Mouse (Mus musculus): Measurements from ENCODE around the gene Arid3a. TPM values are rescaled to one million over a fixed set of nuclear protein-coding genes. Genes with fewer than 3 reads are reported as not detected.

The Arid3a gene
- polyA plus RNA-seq, 1 experiment from 2014 or later = 5.3 TPM

DNA sequence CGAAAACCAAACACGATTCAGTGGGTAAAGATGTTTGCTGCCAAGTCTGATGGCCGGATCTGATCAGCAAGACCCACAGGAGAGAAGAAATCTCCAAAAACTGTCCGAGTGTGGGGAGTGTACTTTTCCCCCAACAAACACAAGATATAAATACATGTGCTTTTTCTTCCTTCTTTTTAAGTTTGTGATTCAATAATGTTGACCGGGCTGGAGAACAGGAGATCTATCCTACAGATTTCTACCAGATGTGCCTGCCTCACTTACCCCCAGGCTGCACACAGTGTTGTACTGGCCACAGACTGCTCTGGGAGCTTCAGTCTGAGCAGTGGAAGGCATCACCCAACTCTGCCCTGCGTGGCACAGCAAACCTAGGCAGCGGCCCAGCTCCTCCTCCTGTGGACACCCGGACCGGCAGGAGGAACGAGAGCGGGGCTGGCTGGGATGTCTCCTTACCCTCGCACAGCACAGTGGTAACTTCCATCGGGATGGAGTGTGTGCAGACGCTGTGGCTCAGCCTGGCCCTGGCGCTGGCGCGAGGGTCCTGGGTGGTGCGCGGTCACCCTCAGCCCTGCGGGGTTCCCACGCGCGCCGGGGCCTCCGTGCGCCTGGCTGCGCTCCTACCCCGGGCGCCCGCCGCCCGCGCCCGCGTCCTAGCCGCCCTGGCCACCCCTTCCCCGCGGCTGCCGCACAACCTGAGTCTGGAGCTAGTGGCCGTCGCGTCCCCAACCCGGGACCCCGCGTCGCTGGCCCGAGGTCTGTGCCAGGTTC, 43.8 kb downstream of the Arid3a start, which contains the start of gene Grin3b:
Gene Grin3b (plus strand): TSS at position 301 of the 768 bp plus-strand sequence.
- peaks cover 58% of the 10 kb centered on the region for H3K36me3 ChIP-seq
- no peaks in the 10 kb centered on the region for H3K9me3 ChIP-seq
- H3K4me3 ChIP-seq = peak within 1 kb of the TSS; percentile 63
- H3K27ac ChIP-seq = peak within 1 kb of the TSS; percentile 48
- WGBS = 5% methylated on average over 39 of the region's 47 CpGs
- H3K4me1 ChIP-seq = peaks cover 18% of the 10 kb centered on the region
- peak within 1 kb of the TSS; percentile 98 for H3K4me2 ChIP-seq
- peaks cover 15% of the 10 kb centered on the region for H3K27me3 ChIP-seq
- H3K9ac ChIP-seq = peak within 1 kb of the TSS; percentile 83
- ATAC-seq (ENCODE audit: insufficient number of reproducible peaks, insufficient read depth, low FRiP score, low TSS enrichment, low read depth) = no peak

DNA sequence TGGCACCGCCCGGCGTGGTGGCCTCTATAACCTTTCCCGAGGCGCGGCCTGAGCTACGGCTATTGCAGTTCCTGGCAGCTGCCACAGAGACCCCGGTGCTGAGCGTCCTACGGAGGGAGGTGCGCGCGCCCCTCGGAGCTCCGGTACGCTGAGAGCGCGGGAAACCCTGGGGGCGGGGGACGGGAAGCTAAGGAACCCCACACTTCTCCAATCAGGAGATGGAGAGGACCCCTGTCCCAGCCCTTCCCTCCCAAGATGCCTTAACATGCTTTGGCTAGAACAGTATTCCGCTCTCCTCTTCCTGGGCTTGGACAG, 44.3 kb downstream of the Arid3a start:
- Histone ChIP-seq H3K4me2 (peak overlapping the region; percentile 98), H3K4me3 (peak overlapping the region; percentile 63), H3K27ac (peak overlapping the region; percentile 48), H3K9me3 (no peaks in the 10 kb centered on the region), H3K27me3 (peaks cover 15% of the 10 kb centered on the region), H3K36me3 (peaks cover 58% of the 10 kb centered on the region), H3K9ac (peak overlapping the region; percentile 83), H3K4me1 (peaks cover 18% of the 10 kb centered on the region)
- ATAC-seq (ENCODE audit: insufficient number of reproducible peaks, insufficient read depth, low FRiP score, low TSS enrichment, low read depth) = no peak
- WGBS = 2% methylated on average over 21 of the region's 21 CpGs

GRCm38 (mm10) chr10:79972831-79973230, 46.0 kb downstream of the Arid3a start:
- peaks cover 18% of the 10 kb centered on the region for H3K4me1 ChIP-seq
- peak overlapping the region; percentile 4; the same call in 1 of the 2 replicates for H3K9ac ChIP-seq
- H3K4me3 ChIP-seq = no peak overlapping the region
- ATAC-seq (ENCODE audit: insufficient number of reproducible peaks, insufficient read depth, low FRiP score, low TSS enrichment, low read depth) = no peak
- WGBS = 67% methylated on average over 14 of the region's 14 CpGs
- peaks cover 58% of the 10 kb centered on the region for H3K36me3 ChIP-seq
- H3K27me3 ChIP-seq = peaks cover 15% of the 10 kb centered on the region
- no peaks in the 10 kb centered on the region for H3K9me3 ChIP-seq
- no peak overlapping the region for H3K27ac ChIP-seq
- H3K4me2 ChIP-seq = no peak overlapping the region

- 90% methylated on average over 21 of the region's 21 CpGs for WGBS
- no peak overlapping the region for H3K4me3 ChIP-seq
- peaks cover 15% of the 10 kb centered on the region for H3K27me3 ChIP-seq
- H3K36me3 ChIP-seq = peaks cover 60% of the 10 kb centered on the region
- H3K9ac ChIP-seq = no peak overlapping the region
- no peak overlapping the region for H3K4me2 ChIP-seq
- no peaks in the 10 kb centered on the region for H3K9me3 ChIP-seq
- peaks cover 18% of the 10 kb centered on the region for H3K4me1 ChIP-seq
- no peak for ATAC-seq (ENCODE audit: insufficient number of reproducible peaks, insufficient read depth, low FRiP score, low TSS enrichment, low read depth)
- no peak overlapping the region for H3K27ac ChIP-seq
Measured at GRCm38 (mm10) chr10:79974087-79974486, 47.2 kb downstream of the Arid3a start.

DNA sequence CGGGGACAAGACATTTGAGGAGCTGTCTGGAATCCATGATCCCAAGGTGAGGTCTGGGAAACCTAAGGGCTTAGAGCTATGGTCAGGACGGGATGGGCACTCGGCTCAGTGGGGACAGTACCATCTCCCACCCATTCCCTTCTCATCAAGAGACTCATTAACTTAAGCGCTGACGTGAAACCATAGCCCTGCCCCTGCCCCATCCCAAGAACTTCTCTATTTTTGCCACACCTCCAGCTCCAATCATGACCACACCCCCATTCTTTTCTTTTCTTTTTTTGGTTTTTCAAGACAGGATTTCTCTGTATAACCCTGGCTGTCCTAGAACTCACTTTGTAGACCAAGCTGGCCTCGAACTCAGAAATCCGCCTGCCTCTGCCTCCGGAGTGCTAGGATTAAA, 47.8 kb downstream of the Arid3a start:
- H3K27ac ChIP-seq = no peak overlapping the region
- no peak overlapping the region for H3K4me2 ChIP-seq
- H3K4me3 ChIP-seq = no peak overlapping the region
- no peak for ATAC-seq (ENCODE audit: insufficient number of reproducible peaks, insufficient read depth, low FRiP score, low TSS enrichment, low read depth)
- WGBS = 86% methylated on average over 8 of the region's 8 CpGs
- peaks cover 15% of the 10 kb centered on the region for H3K27me3 ChIP-seq
- H3K9ac ChIP-seq = no peak overlapping the region
- peaks cover 66% of the 10 kb centered on the region for H3K36me3 ChIP-seq
- peaks cover 18% of the 10 kb centered on the region for H3K4me1 ChIP-seq
- H3K9me3 ChIP-seq = no peaks in the 10 kb centered on the region

DNA sequence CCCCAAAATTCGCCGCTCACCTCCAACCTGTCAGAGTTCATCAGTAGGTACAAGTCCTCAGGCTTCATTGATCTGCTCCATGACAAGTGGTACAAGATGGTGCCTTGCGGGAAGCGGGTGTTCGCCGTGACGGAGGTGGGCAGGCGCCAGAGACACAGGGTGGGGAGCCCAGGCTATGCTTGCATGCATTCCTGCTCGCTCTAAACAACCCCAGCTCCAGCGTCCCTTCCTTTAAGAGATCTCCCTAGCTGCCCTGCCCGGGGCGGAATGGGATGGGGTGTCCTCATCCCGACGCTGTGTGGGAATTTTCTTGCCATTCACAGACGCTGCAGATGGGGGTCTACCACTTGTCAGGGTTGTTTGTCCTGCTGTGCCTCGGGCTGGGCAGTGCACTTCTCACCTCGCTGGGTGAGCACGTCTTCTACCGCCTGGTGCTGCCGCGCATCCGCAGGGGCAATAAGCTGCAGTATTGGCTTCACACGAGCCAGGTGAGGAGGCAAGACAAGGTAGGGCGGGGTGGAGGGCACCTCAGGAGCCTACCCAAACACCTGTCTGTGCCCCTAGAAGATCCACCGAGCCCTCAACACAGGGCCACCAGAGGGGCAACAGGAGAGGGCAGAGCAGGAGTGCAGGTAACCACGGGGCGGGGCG, 49.4 kb downstream of the Arid3a start:
- Histone ChIP-seq H3K36me3 (peaks cover 70% of the 10 kb centered on the region), H3K4me1 (peaks cover 4% of the 10 kb centered on the region), H3K27ac (no peak overlapping the region), H3K9ac (no peak overlapping the region), H3K27me3 (peaks cover 8% of the 10 kb centered on the region), H3K4me3 (no peak overlapping the region), H3K9me3 (no peaks in the 10 kb centered on the region), H3K4me2 (no peak overlapping the region)
- ATAC-seq (ENCODE audit: insufficient number of reproducible peaks, insufficient read depth, low FRiP score, low TSS enrichment, low read depth) = no peak
- WGBS = 87% methylated on average over 28 of the region's 28 CpGs

DNA sequence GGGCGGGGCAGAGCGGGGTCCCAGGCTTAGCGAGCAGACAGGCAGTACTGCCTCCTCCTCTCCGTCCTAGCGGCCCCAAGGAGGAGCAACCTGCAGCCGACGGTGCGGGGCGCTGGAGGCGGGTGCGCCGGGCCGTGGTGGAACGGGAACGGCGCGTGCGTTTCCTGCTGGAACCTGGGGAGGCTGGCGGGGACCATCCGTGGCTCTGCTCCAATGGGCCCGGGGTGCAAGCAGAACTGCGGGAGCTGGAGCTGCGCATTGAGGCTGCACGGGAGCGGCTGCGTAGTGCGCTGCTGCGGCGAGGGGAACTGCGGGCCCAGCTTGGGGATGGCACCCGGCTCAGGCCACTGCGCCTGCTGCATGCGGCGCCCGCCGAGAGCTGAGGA, 49.9 kb downstream of the Arid3a start:
- no peak for ATAC-seq (ENCODE audit: insufficient number of reproducible peaks, insufficient read depth, low FRiP score, low TSS enrichment, low read depth)
- H3K9ac ChIP-seq = no peak overlapping the region
- H3K27me3 ChIP-seq = peaks cover 3% of the 10 kb centered on the region
- peaks cover 75% of the 10 kb centered on the region for H3K36me3 ChIP-seq
- no peak overlapping the region for H3K27ac ChIP-seq
- 76% methylated on average over 31 of the region's 36 CpGs for WGBS
- no peak overlapping the region for H3K4me2 ChIP-seq
- peaks cover 4% of the 10 kb centered on the region for H3K4me1 ChIP-seq
- no peaks in the 10 kb centered on the region for H3K9me3 ChIP-seq
- H3K4me3 ChIP-seq = no peak overlapping the region

GRCm38 (mm10) chr10:79977324-79977723, 50.5 kb downstream of the Arid3a start:
- H3K36me3 ChIP-seq = peaks cover 75% of the 10 kb centered on the region
- H3K9ac ChIP-seq = no peak overlapping the region
- 84% methylated on average over 28 of the region's 28 CpGs for WGBS
- H3K4me2 ChIP-seq = no peak overlapping the region
- H3K9me3 ChIP-seq = no peaks in the 10 kb centered on the region
- no peaks in the 10 kb centered on the region; the same call in 1 of the 2 replicates for H3K27me3 ChIP-seq
- H3K27ac ChIP-seq = no peak overlapping the region
- no peak for ATAC-seq (ENCODE audit: insufficient number of reproducible peaks, insufficient read depth, low FRiP score, low TSS enrichment, low read depth)
- peaks cover 7% of the 10 kb centered on the region for H3K4me1 ChIP-seq
- no peak overlapping the region for H3K4me3 ChIP-seq

DNA sequence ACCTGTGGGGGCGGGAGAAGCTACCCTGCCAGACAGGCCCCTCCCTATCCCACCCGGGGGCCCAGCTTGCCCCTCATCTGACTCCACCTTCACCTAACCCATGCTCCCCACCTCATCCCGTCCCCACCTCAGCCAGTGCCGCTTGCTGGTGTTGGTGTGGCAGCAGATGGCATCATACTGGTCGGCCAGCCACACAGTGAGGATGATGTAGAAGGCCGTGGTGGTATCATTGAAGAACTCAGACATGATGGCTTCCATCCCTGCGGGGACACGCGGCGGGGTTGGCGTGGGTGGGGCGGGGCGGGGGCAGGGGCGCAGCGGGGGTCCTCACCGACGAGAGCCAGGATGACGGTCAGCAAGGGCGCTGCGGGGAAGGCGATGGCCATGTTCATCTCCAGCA, 51.2 kb downstream of the Arid3a start:
- 93% methylated on average over 21 of the region's 21 CpGs for WGBS
- no peak for ATAC-seq (ENCODE audit: insufficient number of reproducible peaks, insufficient read depth, low FRiP score, low TSS enrichment, low read depth)
- Histone ChIP-seq H3K36me3 (peaks cover 74% of the 10 kb centered on the region), H3K4me1 (peaks cover 14% of the 10 kb centered on the region), H3K4me2 (no peak overlapping the region), H3K27me3 (no peaks in the 10 kb centered on the region; the same call in 1 of the 2 replicates), H3K27ac (no peak overlapping the region), H3K9me3 (no peaks in the 10 kb centered on the region), H3K9ac (no peak overlapping the region), H3K4me3 (no peak overlapping the region)

GRCm38 (mm10) chr10:79979401-79980155, 52.7 kb downstream of the Arid3a start:
- Histone ChIP-seq H3K36me3 (peaks cover 59% of the 10 kb centered on the region), H3K4me2 (no peak overlapping the region), H3K9ac (peak overlapping the region; percentile 23; the same call in 1 of the 2 replicates), H3K27me3 (no peaks in the 10 kb centered on the region), H3K4me3 (no peak overlapping the region), H3K4me1 (peaks cover 20% of the 10 kb centered on the region), H3K9me3 (no peaks in the 10 kb centered on the region), H3K27ac (no peak overlapping the region)
- no peak for ATAC-seq (ENCODE audit: insufficient number of reproducible peaks, insufficient read depth, low FRiP score, low TSS enrichment, low read depth)
- whole genome bisulfite sequencing = 92% methylated on average over 22 of the region's 22 CpGs

DNA sequence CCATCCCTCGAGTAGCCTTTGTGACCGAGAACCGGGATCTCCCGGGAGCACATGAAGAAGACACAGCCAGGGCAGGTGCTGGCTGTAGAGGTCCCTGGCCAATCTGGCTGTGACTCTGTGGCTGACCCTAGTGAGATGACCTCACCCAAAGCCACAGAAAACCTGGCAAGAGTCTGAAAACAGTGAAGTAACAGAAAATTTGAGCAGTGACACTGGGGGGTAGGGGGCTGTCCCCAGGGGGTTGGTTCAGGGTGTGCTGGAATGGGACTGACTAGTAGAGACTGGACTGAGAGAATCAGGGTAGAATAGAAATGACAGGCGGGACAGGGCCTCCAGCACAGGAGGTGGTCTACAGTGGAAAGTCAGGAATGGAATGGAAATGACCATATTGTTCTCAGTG, 56.4 kb downstream of the Arid3a start:
- peak overlapping the region; percentile 98; the same call in 1 of the 2 replicates for H3K27ac ChIP-seq
- H3K4me3 ChIP-seq = peak overlapping the region; percentile 66
- no peak for ATAC-seq (ENCODE audit: insufficient number of reproducible peaks, insufficient read depth, low FRiP score, low TSS enrichment, low read depth)
- peaks cover 44% of the 10 kb centered on the region for H3K4me1 ChIP-seq
- peak overlapping the region; percentile 84 for H3K9ac ChIP-seq
- peak overlapping the region; percentile 93 for H3K4me2 ChIP-seq
- no peaks in the 10 kb centered on the region for H3K9me3 ChIP-seq
- H3K27me3 ChIP-seq = no peaks in the 10 kb centered on the region
- 77% methylated on average over 5 of the region's 5 CpGs for WGBS
- peaks cover 24% of the 10 kb centered on the region for H3K36me3 ChIP-seq

Data from embryonic facial prominence, embryonic 13.5 days (tissue).